Mouse (Mus musculus): Measurements from ENCODE around the gene Cd177. TPM values are rescaled to one million over a fixed set of nuclear protein-coding genes. Genes with fewer than 3 reads are reported as not detected.

Gene Cd177
- polyA plus RNA-seq (2012; ENCODE audit: low replicate concordance) = 2.3 and 4.1 TPM in 2 replicates

GRCm38 (mm10) chr7:24760211-24760610, at the start of gene Cd177:
Cd177 (minus strand) TSS chr7:24760311.

GRCm38 (mm10) chr7:24776918-24777317, 16.8 kb upstream of the Cd177 start, which contains the start of gene Ceacam10:
Ceacam10 (plus strand) TSS chr7:24777206.

GRCm38 (mm10) chr7:24726808-24727207, 33.3 kb downstream of the Cd177 start, which contains the start of gene Gm4763:
Gm4763 (minus strand) TSS chr7:24726908.

GRCm38 (mm10) chr7:24708832-24709292, 51.2 kb downstream of the Cd177 start, which contains the start of gene BC049730:
BC049730 (plus strand) TSS chr7:24709242.

Other genes with a start within 250 kb of the Cd177 start
- not detected in 2 replicates for gene AC161166.1, start 247.9 kb downstream of the Cd177 start, polyA plus RNA-seq (2012; ENCODE audit: low replicate concordance)
- gene Irgq, start 229.6 kb downstream of the Cd177 start, polyA plus RNA-seq (2012; ENCODE audit: low replicate concordance) = 8.4 and 8.9 TPM in 2 replicates
- gene Pinlyp, start 214.2 kb downstream of the Cd177 start, polyA plus RNA-seq (2012; ENCODE audit: low replicate concordance) = not detected in 2 replicates
- 117 and 588 TPM in 2 replicates for gene Xrcc1, start 214.0 kb downstream of the Cd177 start, polyA plus RNA-seq (2012; ENCODE audit: low replicate concordance)
- 11.9 and 12.2 TPM in 2 replicates for gene Ethe1, start 172.8 kb downstream of the Cd177 start, polyA plus RNA-seq (2012; ENCODE audit: low replicate concordance)
- gene Zfp575, start 172.7 kb downstream of the Cd177 start, polyA plus RNA-seq (2012; ENCODE audit: low replicate concordance) = 0.47 and 1.9 TPM in 2 replicates
- gene Phldb3, start 149.5 kb downstream of the Cd177 start, polyA plus RNA-seq (2012; ENCODE audit: low replicate concordance) = 2.1 and 4.4 TPM in 2 replicates
- gene Lypd3, start 123.8 kb downstream of the Cd177 start, polyA plus RNA-seq (2012; ENCODE audit: low replicate concordance) = not detected in 2 replicates
- not detected in 2 replicates for gene Tex101, start 83.6 kb downstream of the Cd177 start, polyA plus RNA-seq (2012; ENCODE audit: low replicate concordance)
- gene BC049730, start 51.1 kb downstream of the Cd177 start, polyA plus RNA-seq (2012; ENCODE audit: low replicate concordance) = not detected in 2 replicates
- not detected in 2 replicates for gene Gm4763, start 33.4 kb downstream of the Cd177 start, polyA plus RNA-seq (2012; ENCODE audit: low replicate concordance)
- not detected in 2 replicates for gene Ceacam10, start 16.9 kb upstream of the Cd177 start, polyA plus RNA-seq (2012; ENCODE audit: low replicate concordance)
- gene Gm9844, start 101.9 kb upstream of the Cd177 start, polyA plus RNA-seq (2012; ENCODE audit: low replicate concordance) = 2.4 TPM in 1 of 2 replicates, not detected in the other
- gene Lypd4, start 109.6 kb upstream of the Cd177 start, polyA plus RNA-seq (2012; ENCODE audit: low replicate concordance) = not detected in 2 replicates
- gene Dmrtc2, start 109.7 kb upstream of the Cd177 start, polyA plus RNA-seq (2012; ENCODE audit: low replicate concordance) = not detected in 2 replicates
- gene Rps19, start 124.1 kb upstream of the Cd177 start, polyA plus RNA-seq (2012; ENCODE audit: low replicate concordance) = 787 and 2,493 TPM in 2 replicates
- gene Cd79a, start 137.1 kb upstream of the Cd177 start, polyA plus RNA-seq (2012; ENCODE audit: low replicate concordance) = 103 and 452 TPM in 2 replicates
- gene Arhgef1, start 142.6 kb upstream of the Cd177 start, polyA plus RNA-seq (2012; ENCODE audit: low replicate concordance) = 349 and 427 TPM in 2 replicates
- gene Gm4881, start 184.2 kb upstream of the Cd177 start, polyA plus RNA-seq (2012; ENCODE audit: low replicate concordance) = not detected in 2 replicates
- 176 and 289 TPM in 2 replicates for gene Rabac1, start 212.4 kb upstream of the Cd177 start, polyA plus RNA-seq (2012; ENCODE audit: low replicate concordance)
- 7.9 TPM in 2 replicates for gene Atp1a3, start 245.6 kb upstream of the Cd177 start, polyA plus RNA-seq (2012; ENCODE audit: low replicate concordance)

All from leukemia stem cell, adult 10-12 weeks (primary cell).